Mouse (Mus musculus): ENCODE measurements around the gene Myh14. TPM values are rescaled to one million over a fixed set of nuclear protein-coding genes. Genes with fewer than 3 reads are reported as not detected.

Myh14 gene
- polyA plus RNA-seq, 1 experiment from 2014 or later, result 1.8 TPM

- Histone ChIP-seq H3K36me3 (no peaks in the 10 kb centered on the region), H3K9ac (no peak overlapping the region), H3K4me2 (replicated peaks) (no peak overlapping the region), H3K4me1 (peaks cover 14% of the 10 kb centered on the region), H3K27ac (no peak overlapping the region), H3K27me3 (peaks cover 6% of the 10 kb centered on the region; the same call in 1 of the 2 replicates), H3K4me3 (no peak overlapping the region), H3K9me3 (no peaks in the 10 kb centered on the region)
- ATAC-seq (ENCODE audit: low FRiP score, low read depth), result no peak
- 64% methylated on average over 10 of the region's 10 CpGs for WGBS
These were observed 23.0 kb upstream of the Myh14 start for GRCm38 (mm10) chr7:44693427-44694175.

DNA sequence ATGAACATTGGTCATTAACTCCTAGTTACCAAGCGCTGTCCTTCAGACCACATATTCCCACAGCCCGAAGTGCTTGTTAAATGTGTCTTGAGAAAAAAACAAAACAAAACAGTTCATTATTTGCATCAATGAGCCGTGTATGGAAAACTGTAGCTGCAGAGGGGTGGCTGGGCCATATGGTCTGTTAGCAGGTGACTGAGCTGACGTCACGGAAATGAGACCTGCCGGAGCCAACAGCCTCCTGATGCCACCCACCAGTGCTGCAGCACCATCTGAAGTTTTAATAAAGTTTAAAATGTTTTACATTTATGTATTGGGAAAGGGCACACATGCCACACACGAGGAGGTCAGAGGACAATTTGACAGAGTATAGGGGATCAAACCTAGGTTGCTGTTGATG lies 18.7 kb upstream of the Myh14 start:
- H3K4me1 ChIP-seq, result no peaks in the 10 kb centered on the region
- H3K27ac ChIP-seq, result no peak overlapping the region
- no peaks in the 10 kb centered on the region for H3K9me3 ChIP-seq
- ATAC-seq (ENCODE audit: low FRiP score, low read depth), result no peak
- no peak overlapping the region for H3K4me3 ChIP-seq
- no peak overlapping the region for H3K9ac ChIP-seq
- no peak overlapping the region for H3K4me2 ChIP-seq (replicated peaks)
- H3K36me3 ChIP-seq, result no peaks in the 10 kb centered on the region
- no peaks in the 10 kb centered on the region for H3K27me3 ChIP-seq
- 84% methylated on average over 7 of the region's 7 CpGs for WGBS

DNA sequence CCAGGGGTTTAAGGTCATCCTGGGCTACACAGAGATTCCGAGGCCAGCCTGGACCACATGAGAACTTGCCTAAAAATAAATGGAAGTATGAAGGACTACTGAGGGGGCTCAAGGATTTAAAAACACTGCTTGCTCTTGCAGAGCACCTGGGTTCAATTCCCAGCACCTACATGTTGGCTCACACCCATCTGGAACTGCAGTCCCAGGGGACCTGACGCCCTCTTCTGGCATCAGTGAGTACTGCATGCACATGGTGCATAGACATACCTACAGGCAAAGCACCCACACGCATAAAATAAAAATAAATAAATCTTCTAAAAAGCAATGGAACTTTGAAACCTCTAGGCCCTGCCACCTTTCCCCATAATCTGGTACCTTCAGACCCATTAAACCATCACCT lies 18.2 kb upstream of the Myh14 start:
- no peaks in the 10 kb centered on the region for H3K36me3 ChIP-seq
- WGBS, result 72% methylated on average over 3 of the region's 3 CpGs
- no peak overlapping the region for H3K27ac ChIP-seq
- no peaks in the 10 kb centered on the region for H3K27me3 ChIP-seq
- H3K9me3 ChIP-seq, result no peaks in the 10 kb centered on the region
- H3K4me3 ChIP-seq, result no peak overlapping the region
- no peak overlapping the region for H3K9ac ChIP-seq
- H3K4me1 ChIP-seq, result no peaks in the 10 kb centered on the region
- ATAC-seq (ENCODE audit: low FRiP score, low read depth), result no peak
- no peak overlapping the region for H3K4me2 ChIP-seq (replicated peaks)

DNA sequence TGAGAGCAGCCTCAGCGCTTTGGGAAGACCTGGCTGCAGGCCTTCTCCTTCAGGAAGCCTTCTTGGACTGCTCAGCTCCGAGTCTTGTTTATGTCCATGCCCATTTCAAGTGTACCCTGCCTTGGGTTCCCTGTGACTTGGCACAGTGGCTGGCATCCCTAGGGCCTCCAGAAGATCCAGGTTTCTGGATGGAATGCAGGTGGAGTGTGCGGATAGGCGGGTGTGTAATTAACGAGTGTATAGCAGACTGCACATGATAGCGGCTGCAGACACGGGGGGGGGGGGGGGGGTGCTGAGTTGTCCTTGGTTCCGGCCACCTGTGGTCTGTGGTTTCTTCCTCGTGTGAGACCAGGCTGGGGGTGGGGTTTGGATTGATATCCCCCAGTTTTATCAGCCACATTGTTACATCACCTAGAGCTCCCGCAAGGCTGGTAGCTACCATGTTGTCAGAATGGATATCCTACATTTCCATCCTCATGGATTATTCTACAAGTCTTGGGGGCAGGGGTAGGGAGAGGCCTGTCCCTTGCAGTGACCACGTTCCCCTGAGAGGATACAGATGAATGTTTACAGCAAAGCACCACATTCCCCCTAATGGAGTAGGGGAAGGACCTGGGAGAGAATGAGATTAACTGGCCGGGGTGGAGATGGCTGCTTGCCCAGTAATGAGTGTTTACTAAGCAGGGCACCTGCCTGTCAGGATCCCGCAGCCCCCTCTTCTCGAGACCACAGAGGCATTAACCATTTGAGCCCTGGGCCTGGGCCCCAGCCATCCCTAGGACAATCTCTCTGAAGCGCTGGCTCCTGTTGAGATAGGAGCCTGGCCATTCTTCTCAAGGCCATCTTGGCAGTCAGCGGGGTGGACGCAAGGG lies 15.1 kb upstream of the Myh14 start:
- Histone ChIP-seq H3K36me3 (no peaks in the 10 kb centered on the region), H3K9ac (no peak overlapping the region), H3K4me1 (no peaks in the 10 kb centered on the region), H3K4me2 (replicated peaks) (no peak overlapping the region), H3K4me3 (no peak overlapping the region), H3K9me3 (no peaks in the 10 kb centered on the region), H3K27ac (no peak overlapping the region), H3K27me3 (no peaks in the 10 kb centered on the region)
- WGBS, result 64% methylated on average over 17 of the region's 17 CpGs
- no peak for ATAC-seq (ENCODE audit: low FRiP score, low read depth)

- Histone ChIP-seq H3K36me3 (no peaks in the 10 kb centered on the region), H3K27ac (no peak overlapping the region), H3K4me2 (replicated peaks) (no peak overlapping the region), H3K27me3 (no peaks in the 10 kb centered on the region), H3K4me1 (no peaks in the 10 kb centered on the region), H3K9ac (no peak overlapping the region), H3K9me3 (no peaks in the 10 kb centered on the region), H3K4me3 (no peak overlapping the region)
- 76% methylated on average over 8 of the region's 8 CpGs for WGBS
- no peak for ATAC-seq (ENCODE audit: low FRiP score, low read depth)
These were observed 13.0 kb upstream of the Myh14 start for GRCm38 (mm10) chr7:44683656-44684055.

DNA sequence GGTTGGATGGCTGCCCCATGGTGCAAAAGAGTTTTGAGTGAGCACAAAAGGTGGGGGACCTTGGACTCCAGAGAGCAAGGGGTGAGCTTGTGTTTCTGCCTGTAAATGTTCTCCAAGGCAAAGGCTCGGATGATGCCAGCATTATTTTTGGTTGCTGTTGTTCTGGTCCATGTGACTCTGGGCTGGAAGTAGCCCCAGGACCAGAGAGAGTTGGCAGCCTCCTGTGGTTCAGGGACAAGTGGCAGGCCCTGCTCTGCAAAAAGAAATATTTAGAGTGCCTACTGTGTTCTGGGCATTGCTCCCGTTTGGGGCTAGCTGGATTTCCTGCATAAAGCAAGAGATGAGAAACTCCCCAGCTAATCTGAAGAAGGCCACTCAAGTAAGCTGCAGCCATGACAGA lies 6.0 kb upstream of the Myh14 start:
- H3K9me3 ChIP-seq, result 0 out of 2 replicates have a peak, but pooled peaks cover 3% of the 10 kb centered on the region
- WGBS, result 62% methylated on average over 2 of the region's 2 CpGs
- H3K27me3 ChIP-seq, result peaks cover 8% of the 10 kb centered on the region; the same call in 1 of the 2 replicates
- H3K27ac ChIP-seq, result no peak overlapping the region
- H3K4me2 ChIP-seq (replicated peaks), result no peak overlapping the region
- no peaks in the 10 kb centered on the region for H3K4me1 ChIP-seq
- H3K9ac ChIP-seq, result no peak overlapping the region
- no peak for ATAC-seq (ENCODE audit: low FRiP score, low read depth)
- no peaks in the 10 kb centered on the region for H3K36me3 ChIP-seq
- no peak overlapping the region for H3K4me3 ChIP-seq

DNA sequence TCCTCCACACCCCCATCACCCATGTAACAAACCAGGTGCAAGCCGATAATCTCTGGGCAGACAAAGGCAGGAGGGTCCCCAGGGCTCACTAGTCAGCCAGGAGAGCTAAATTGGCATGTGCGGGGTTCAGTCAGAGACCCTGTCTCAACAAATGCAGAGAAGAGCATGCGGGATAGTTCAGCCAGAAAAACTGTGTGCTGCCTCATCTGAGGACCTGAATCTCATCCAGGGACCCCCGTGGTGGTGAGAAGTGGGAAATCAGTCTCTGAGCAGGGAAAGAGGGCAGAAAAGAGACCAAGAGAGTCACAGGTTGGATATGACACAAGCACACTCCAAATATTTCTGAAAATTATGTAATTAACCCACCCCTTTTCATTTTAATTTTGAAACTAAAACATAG lies 5.5 kb upstream of the Myh14 start:
- Histone ChIP-seq H3K4me1 (0 out of 2 replicates have a peak, but pooled peaks cover 3% of the 10 kb centered on the region), H3K27ac (no peak overlapping the region), H3K36me3 (no peaks in the 10 kb centered on the region), H3K9ac (no peak overlapping the region), H3K4me2 (replicated peaks) (no peak overlapping the region), H3K9me3 (0 out of 2 replicates have a peak, but pooled peaks cover 3% of the 10 kb centered on the region), H3K4me3 (no peak overlapping the region), H3K27me3 (peaks cover 12% of the 10 kb centered on the region)
- no peak for ATAC-seq (ENCODE audit: low FRiP score, low read depth)
- WGBS, result 69% methylated on average over 4 of the region's 4 CpGs

DNA sequence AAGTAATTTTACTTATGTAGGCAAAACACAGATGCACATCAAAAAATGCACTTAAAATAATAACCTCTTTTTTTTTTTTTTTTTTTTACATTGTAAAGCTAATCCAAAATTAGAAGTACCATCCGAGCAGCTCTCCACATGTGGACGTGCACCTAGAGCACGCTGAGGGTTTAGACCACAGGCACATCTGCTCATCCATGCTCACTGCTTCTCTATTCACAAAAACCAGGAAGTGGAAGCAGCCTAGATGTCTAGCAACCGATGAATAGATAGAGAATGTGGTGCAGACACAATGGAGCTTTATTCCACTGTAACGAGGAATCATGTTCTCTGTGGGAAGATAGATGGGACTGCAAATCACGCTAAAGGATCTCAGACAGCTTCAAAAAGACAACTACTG lies 4.5 kb upstream of the Myh14 start:
- Histone ChIP-seq H3K9ac (no peak overlapping the region), H3K27me3 (peaks cover 22% of the 10 kb centered on the region), H3K36me3 (no peaks in the 10 kb centered on the region), H3K4me3 (no peak overlapping the region), H3K4me2 (replicated peaks) (no peak overlapping the region), H3K9me3 (0 out of 2 replicates have a peak, but pooled peaks cover 3% of the 10 kb centered on the region), H3K27ac (no peak overlapping the region), H3K4me1 (0 out of 2 replicates have a peak, but pooled peaks cover 6% of the 10 kb centered on the region)
- 91% methylated on average over 6 of the region's 6 CpGs for WGBS
- no peak for ATAC-seq (ENCODE audit: low FRiP score, low read depth)

DNA sequence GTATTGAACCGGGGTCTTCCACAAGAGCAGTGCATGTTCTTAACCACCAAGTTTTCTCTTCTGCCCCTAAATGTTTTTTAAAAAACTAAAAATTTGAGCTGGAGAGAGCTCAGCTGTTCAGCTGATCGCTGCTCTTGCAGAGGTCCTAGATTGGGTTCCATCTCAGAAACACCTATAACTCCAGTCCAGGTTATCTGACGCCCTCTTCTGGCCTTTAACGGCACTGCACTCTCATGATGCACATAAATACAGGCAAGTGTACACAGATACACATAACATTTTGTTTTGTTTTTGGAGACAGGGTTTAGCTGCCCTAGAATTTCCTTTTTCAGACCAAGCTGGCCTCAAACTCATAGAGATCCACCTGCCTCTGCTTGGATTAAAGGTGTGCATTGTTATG lies 3.9 kb upstream of the Myh14 start:
- ATAC-seq (ENCODE audit: low FRiP score, low read depth), result no peak

GRCm38 (mm10) chr7:44672193-44672592 lies 1.6 kb upstream of the Myh14 start:
- Histone ChIP-seq H3K9ac (no peak overlapping the region), H3K36me3 (no peaks in the 10 kb centered on the region), H3K27ac (no peak overlapping the region), H3K4me2 (replicated peaks) (no peak overlapping the region), H3K9me3 (0 out of 2 replicates have a peak, but pooled peaks cover 3% of the 10 kb centered on the region), H3K4me1 (0 out of 2 replicates have a peak, but pooled peaks cover 6% of the 10 kb centered on the region), H3K27me3 (peaks cover 49% of the 10 kb centered on the region), H3K4me3 (no peak overlapping the region)
- ATAC-seq (ENCODE audit: low FRiP score, low read depth), result no peak
- WGBS, result 64% methylated on average over 5 of the region's 5 CpGs

More for the DNA sequence above, 3.9 kb upstream of the Myh14 start:
- whole genome bisulfite sequencing, result 71% methylated on average over 4 of the region's 4 CpGs
- Histone ChIP-seq H3K4me1 (0 out of 2 replicates have a peak, but pooled peaks cover 6% of the 10 kb centered on the region), H3K27me3 (peaks cover 27% of the 10 kb centered on the region), H3K9ac (no peak overlapping the region), H3K36me3 (no peaks in the 10 kb centered on the region), H3K9me3 (0 out of 2 replicates have a peak, but pooled peaks cover 3% of the 10 kb centered on the region), H3K4me3 (no peak overlapping the region), H3K27ac (no peak overlapping the region), H3K4me2 (replicated peaks) (no peak overlapping the region)

GRCm38 (mm10) chr7:44669103-44669502 lies 1.5 kb downstream of the Myh14 start:
- Histone ChIP-seq H3K4me3 (no peak overlapping the region), H3K4me2 (replicated peaks) (no peak overlapping the region), H3K27ac (no peak overlapping the region), H3K9me3 (no peaks in the 10 kb centered on the region; the same call in 1 of the 2 replicates), H3K4me1 (0 out of 2 replicates have a peak, but pooled peaks cover 6% of the 10 kb centered on the region), H3K27me3 (peaks cover 51% of the 10 kb centered on the region), H3K9ac (no peak overlapping the region), H3K36me3 (no peaks in the 10 kb centered on the region)
- WGBS, result 16% methylated on average over 21 of the region's 21 CpGs
- ATAC-seq (ENCODE audit: low FRiP score, low read depth), result no peak

All from limb, embryonic 13.5 days (tissue).